Mouse (Mus musculus) liver, embryonic 14.5 days (tissue): ENCODE results near the gene Ppfia3.

ENCODE experiments used
- CTCF ChIP-seq: IDR thresholded peaks from 2 replicates; pipeline ENCODE4 v1.5.1; 2016; ENCODE audit warnings: antibody characterized with exemption, low read depth, control low read depth
- EP300 ChIP-seq: IDR thresholded peaks from 2 replicates; pipeline ENCODE4 v1.6.1; 2016; ENCODE audit warnings: antibody characterized with exemption, low read depth

- TF ChIP-seq EP300 (no peak), CTCF (no peak)
Observed at GRCm38 (mm10) chr7:45322245-45322644, 44.6 kb downstream of the Ppfia3 start.
